ENCODE assay signal across 8 mouse cellular contexts in genomic region chr4:119460728-119461141, GRCm38 (mm10). TPM values are rescaled to one million over a fixed set of nuclear protein-coding genes. Genes with fewer than 3 reads are reported as not detected.
DNase-seq lines count a peak whose midpoint lies in the region; ATAC-seq lines count a peak whose summit lies in the region.

No protein-coding gene starts in this region.

- no peak for DNase-seq in forebrain, embryonic 11.5 days (ENCODE audit: low spot score)
- DNase-seq in forebrain, embryonic 10.5 days (ENCODE audit: extremely low spot score, low spot score), result no peak
- peak; percentile 72 for DNase-seq in heart, adult 8-10 months (ENCODE audit: low spot score)
- DNase-seq in kidney, postnatal 10 days, result peak; percentile 64
- peak; percentile 51 for DNase-seq in retina, postnatal 1 day
- no peak for DNase-seq in thymus, postnatal 4 days

- H3K9ac ChIP-seq in forebrain, embryonic 11.5 days (ENCODE audit: low read length), result no peak overlapping the region
- no peak overlapping the region for H3K9ac ChIP-seq in embryonic facial prominence, embryonic 12.5 days
- H3K9ac ChIP-seq in limb, embryonic 15.5 days, result no peak overlapping the region

- H3K36me3 ChIP-seq in forebrain, embryonic 11.5 days (ENCODE audit: control insufficient read depth, insufficient read depth, low read length), result no peaks in the 10 kb centered on the region
- H3K36me3 ChIP-seq in forebrain, embryonic 10.5 days (replicated peaks), result no peaks in the 10 kb centered on the region
- H3K36me3 ChIP-seq in embryonic facial prominence, embryonic 12.5 days, result no peaks in the 10 kb centered on the region
- no peaks in the 10 kb centered on the region for H3K36me3 ChIP-seq in limb, embryonic 15.5 days

- no peak overlapping the region for H3K27ac ChIP-seq in forebrain, embryonic 11.5 days (ENCODE audit: low read depth, low read length)
- H3K27ac ChIP-seq in forebrain, embryonic 10.5 days, result no peak overlapping the region
- 0 out of 2 replicates have a peak overlapping the region, but pooled peaks have one; percentile 26 for H3K27ac ChIP-seq in embryonic facial prominence, embryonic 12.5 days
- H3K27ac ChIP-seq in limb, embryonic 15.5 days, result peak overlapping the region; percentile 70

- H3K4me3 ChIP-seq in forebrain, embryonic 11.5 days (ENCODE audit: low read depth, low read length), result no peak overlapping the region
- H3K4me3 ChIP-seq in forebrain, embryonic 10.5 days, result no peak overlapping the region
- H3K4me3 ChIP-seq in embryonic facial prominence, embryonic 12.5 days, result no peak overlapping the region
- H3K4me3 ChIP-seq in limb, embryonic 15.5 days, result no peak overlapping the region

- WGBS in forebrain, embryonic 11.5 days, result 61% methylated on average over 8 of the region's 8 CpGs
- 66% methylated on average over 8 of the region's 8 CpGs for WGBS in forebrain, embryonic 10.5 days
- WGBS in embryonic facial prominence, embryonic 12.5 days, result 34% methylated on average over 8 of the region's 8 CpGs
- WGBS in limb, embryonic 15.5 days, result 14% methylated on average over 8 of the region's 8 CpGs

- H3K27me3 ChIP-seq in forebrain, embryonic 11.5 days (ENCODE audit: control insufficient read depth, insufficient read depth, low read length), result no peaks in the 10 kb centered on the region
- H3K27me3 ChIP-seq in forebrain, embryonic 10.5 days (ENCODE audit: poor library complexity, severe bottlenecking), result no peaks in the 10 kb centered on the region
- H3K27me3 ChIP-seq in embryonic facial prominence, embryonic 12.5 days, result no peaks in the 10 kb centered on the region
- H3K27me3 ChIP-seq in limb, embryonic 15.5 days, result no peaks in the 10 kb centered on the region

- H3K9me3 ChIP-seq in forebrain, embryonic 11.5 days (ENCODE audit: control insufficient read depth, low read length), result no peaks in the 10 kb centered on the region
- H3K9me3 ChIP-seq in forebrain, embryonic 10.5 days, result no peaks in the 10 kb centered on the region
- no peaks in the 10 kb centered on the region for H3K9me3 ChIP-seq in embryonic facial prominence, embryonic 12.5 days
- no peaks in the 10 kb centered on the region for H3K9me3 ChIP-seq in limb, embryonic 15.5 days

- H3K4me1 ChIP-seq in forebrain, embryonic 11.5 days (replicated peaks; ENCODE audit: control insufficient read depth, insufficient read depth, low read length), result no peaks in the 10 kb centered on the region
- no peaks in the 10 kb centered on the region for H3K4me1 ChIP-seq in forebrain, embryonic 10.5 days
- H3K4me1 ChIP-seq in embryonic facial prominence, embryonic 12.5 days, result peaks cover 10% of the 10 kb centered on the region
- peaks cover 36% of the 10 kb centered on the region for H3K4me1 ChIP-seq in limb, embryonic 15.5 days

- peak; percentile 71; the same call in 1 of the 2 replicates for ATAC-seq in forebrain, embryonic 11.5 days (replicated peaks; ENCODE audit: low FRiP score)
- 0 out of 2 replicates have a peak, but pooled peaks have one; percentile 48 for ATAC-seq in embryonic facial prominence, embryonic 12.5 days (ENCODE audit: insufficient number of reproducible peaks, insufficient read depth, low FRiP score, low TSS enrichment)
- ATAC-seq in limb, embryonic 15.5 days (ENCODE audit: insufficient number of reproducible peaks, low FRiP score, low TSS enrichment, low read depth), result peak; percentile 48; the same call in 1 of the 2 replicates

- no peak overlapping the region for H3K4me2 ChIP-seq in forebrain, embryonic 11.5 days (ENCODE audit: low read depth, low read length, severe bottlenecking)
- no peak overlapping the region for H3K4me2 ChIP-seq in embryonic facial prominence, embryonic 12.5 days (replicated peaks)
- 0 out of 2 replicates have a peak overlapping the region, but pooled peaks have one; percentile 20 for H3K4me2 ChIP-seq in limb, embryonic 15.5 days

RNA-seq across cellular contexts. Expression of gene Rimkla, which starts 31.7 kb away (rescaled TPM):
- 5.2 and 5.6 TPM in 2 replicates for polyA plus RNA-seq in forebrain, embryonic 11.5 days (2014; fragmentation: Nextera tagmentation; extraction: Ambion mirVana)
- polyA plus RNA-seq in forebrain, embryonic 10.5 days (2016; fragmentation: Nextera tagmentation; extraction: Ambion mirVana), result 3.1 and 3.2 TPM in 2 replicates
- polyA plus RNA-seq in embryonic facial prominence, embryonic 12.5 days (2016; fragmentation: Nextera tagmentation; extraction: Ambion mirVana), result 2.3 and 2.7 TPM in 2 replicates
- 1 to 10 TPM in 1 of 4 experiments, under 1 TPM in 3; 0.38 to 1.1 (median 0.72) TPM for total RNA-seq in heart, adult 8-10 months (2022)
- polyA plus RNA-seq in limb, embryonic 15.5 days (2015; fragmentation: Nextera tagmentation; extraction: Ambion mirVana), result 0.42 and 0.56 TPM in 2 replicates

RNA-seq across cellular contexts. Expression of gene Zmynd12, which starts 38.1 kb away (rescaled TPM):
- polyA plus RNA-seq in forebrain, embryonic 11.5 days (2014; fragmentation: Nextera tagmentation; extraction: Ambion mirVana), result not detected in 2 replicates
- polyA plus RNA-seq in forebrain, embryonic 10.5 days (2016; fragmentation: Nextera tagmentation; extraction: Ambion mirVana), result 0.25 and 0.31 TPM in 2 replicates
- polyA plus RNA-seq in embryonic facial prominence, embryonic 12.5 days (2016; fragmentation: Nextera tagmentation; extraction: Ambion mirVana), result 0.14 TPM in 1 of 2 replicates, not detected in the other
- total RNA-seq in heart, adult 8-10 months (2022), result not detected
- polyA plus RNA-seq in limb, embryonic 15.5 days (2015; fragmentation: Nextera tagmentation; extraction: Ambion mirVana), result 0.10 and 0.27 TPM in 2 replicates

RNA-seq across cellular contexts. Expression of gene Ppcs, which starts 38.5 kb away (rescaled TPM):
- 19.5 and 19.9 TPM in 2 replicates for polyA plus RNA-seq in forebrain, embryonic 11.5 days (2014; fragmentation: Nextera tagmentation; extraction: Ambion mirVana)
- 30.2 and 31.4 TPM in 2 replicates for polyA plus RNA-seq in forebrain, embryonic 10.5 days (2016; fragmentation: Nextera tagmentation; extraction: Ambion mirVana)
- 28.7 and 31.3 TPM in 2 replicates for polyA plus RNA-seq in embryonic facial prominence, embryonic 12.5 days (2016; fragmentation: Nextera tagmentation; extraction: Ambion mirVana)
- total RNA-seq in heart, adult 8-10 months (2022), result 10 to 100 TPM in 3 of 4 experiments, 1 to 10 TPM in 1; 6.2 to 13.3 (median 11.9) TPM
- polyA plus RNA-seq in limb, embryonic 15.5 days (2015; fragmentation: Nextera tagmentation; extraction: Ambion mirVana), result 26.6 and 29.2 TPM in 2 replicates

RNA-seq across cellular contexts. Expression of gene Ccdc30, which starts 45.4 kb away (rescaled TPM):
- 10.2 and 11.0 TPM in 2 replicates for polyA plus RNA-seq in forebrain, embryonic 11.5 days (2014; fragmentation: Nextera tagmentation; extraction: Ambion mirVana)
- 7.0 and 8.1 TPM in 2 replicates for polyA plus RNA-seq in forebrain, embryonic 10.5 days (2016; fragmentation: Nextera tagmentation; extraction: Ambion mirVana)
- polyA plus RNA-seq in embryonic facial prominence, embryonic 12.5 days (2016; fragmentation: Nextera tagmentation; extraction: Ambion mirVana), result 8.3 and 9.5 TPM in 2 replicates
- 1 to 10 TPM in 1 of 4 experiments, under 1 TPM in 2, not detected in 1; 0.19 to 1.3 (median 0.44) TPM for total RNA-seq in heart, adult 8-10 months (2022)
- polyA plus RNA-seq in limb, embryonic 15.5 days (2015; fragmentation: Nextera tagmentation; extraction: Ambion mirVana), result 3.1 and 5.8 TPM in 2 replicates

Comparison
In these comparisons a context has a peak if more than half of its experiments do, and no peak if none do; other contexts are left out.
1. DNase-seq: peak in heart, adult 8-10 months (single experiment), kidney, postnatal 10 days (single experiment) and retina, postnatal 1 day (single experiment); none in forebrain, embryonic 11.5 days (single experiment), forebrain, embryonic 10.5 days (single experiment) and thymus, postnatal 4 days (single experiment).
2. H3K27ac ChIP-seq: peak in embryonic facial prominence, embryonic 12.5 days (single experiment) and limb, embryonic 15.5 days (single experiment); none in forebrain, embryonic 11.5 days (single experiment) and forebrain, embryonic 10.5 days (single experiment).
3. Peak in every context shown above with its lines, with median percentiles within 50 percentile points of each other: ATAC-seq.